Mouse (Mus musculus): ENCODE data around the gene Nckap5.

- TF ChIP-seq CTCF (IDR thresholded peaks at IDR 0.05; ENCODE audit: low read depth, low read length) (no peak), EP300 (IDR thresholded peaks at IDR 0.05; ENCODE audit: insufficient read depth, low read depth, low read length) (no peak), POLR2A (IDR thresholded peaks at IDR 0.05; ENCODE audit: insufficient read depth, low read length) (no peak)
Observed at GRCm38 (mm10) chr1:126483665-126484064, 346.9 kb downstream of the Nckap5 start.

Measured in ES-Bruce4 (cell line).